Mouse (Mus musculus) MEL (cell line): ENCODE results near the gene Hcrt. TPM values are rescaled to one million over a fixed set of nuclear protein-coding genes. Genes with fewer than 3 reads are reported as not detected.

ENCODE experiments used
- DNase-seq: peaks from one replicate; pipeline ENCODE4 v3.0.0; 2011; ENCODE audit warnings: low read depth, low spot score
- H3K27ac ChIP-seq: 2 replicates; pipeline ENCODE4 v1.5.1; 2012; ENCODE audit warnings: low read depth, mild to moderate bottlenecking, control low read depth, low read length, moderate library complexity; ENCODE audit not compliant: control insufficient read depth
- H3K27me3 ChIP-seq, 2 experiments: fragments of 150-350 bp in 1 of 2; sonication (generic) in 1 of 2; 2 replicates each; pipeline ENCODE4 v1.6.1; 2012; ENCODE audit warnings: low read length in 2 of 2, mild to moderate bottlenecking in 2 of 2, improper control_type of control experiment in 1 of 2, moderate library complexity in 1 of 2; ENCODE audit not compliant: insufficient read depth in 2 of 2, control insufficient read depth in 1 of 2
- H3K36me3 ChIP-seq, 2 experiments: 2 replicates each; pipeline ENCODE4 v1.6.1; 2012 to 2014; ENCODE audit warnings: low read length in 2 of 2, improper control_type of control experiment in 1 of 2, inconsistent platforms in 1 of 2, mild to moderate bottlenecking in 1 of 2; ENCODE audit not compliant: insufficient read depth in 2 of 2, control insufficient read depth in 1 of 2
- H3K4me1 ChIP-seq, 2 experiments: fragments of 150-350 bp in 1 of 2; sonication (generic) in 1 of 2; 2 replicates each; pipeline ENCODE4 v1.6.1; 2012; ENCODE audit warnings: low read length in 2 of 2, improper control_type of control experiment in 1 of 2, mild to moderate bottlenecking in 1 of 2; ENCODE audit not compliant: insufficient read depth in 2 of 2, control insufficient read depth in 1 of 2
- H3K4me3 ChIP-seq, 2 experiments: fragments of 150-350 bp in 1 of 2; sonication (generic) in 1 of 2; 2 replicates each; pipeline ENCODE4 v1.5.1; 2012; ENCODE audit warnings: low read depth in 2 of 2, low read length in 2 of 2, mild to moderate bottlenecking in 2 of 2, moderate library complexity in 2 of 2, control low read depth in 1 of 2, improper control_type of control experiment in 1 of 2; ENCODE audit not compliant: control insufficient read depth in 1 of 2, insufficient read depth in 1 of 2
- H3K79me2 ChIP-seq: 2 replicates; pipeline ENCODE4 v1.6.1; 2012; ENCODE audit warnings: mild to moderate bottlenecking, low read length, moderate library complexity; ENCODE audit not compliant: control insufficient read depth, poor library complexity, insufficient read depth
- H3K9ac ChIP-seq: 2 replicates; pipeline ENCODE4 v1.6.1; 2012; ENCODE audit warnings: low read depth, mild to moderate bottlenecking, control low read depth, low read length, moderate library complexity; ENCODE audit not compliant: control insufficient read depth, poor library complexity, severe bottlenecking
- H3K9me3 ChIP-seq: fragments of 150-350 bp; sonication (generic); replicated peaks from 2 replicates; pipeline ENCODE4 v1.6.1; 2012; ENCODE audit warnings: mild to moderate bottlenecking, low read length, improper control_type of control experiment, moderate library complexity; ENCODE audit not compliant: insufficient read depth
- BHLHE40 ChIP-seq: IDR thresholded peaks from 2 replicates; pipeline ENCODE4 v1.6.1; 2012; ENCODE audit warnings: low read depth, mild to moderate bottlenecking, inconsistent platforms, low read length, improper control_type of control experiment, borderline replicate concordance
- CHD1 ChIP-seq: IDR thresholded peaks from 2 replicates; pipeline ENCODE4 v1.6.1; 2012; ENCODE audit warnings: low read depth, mild to moderate bottlenecking, inconsistent platforms, low read length, improper control_type of control experiment
- CHD2 ChIP-seq: IDR thresholded peaks from 2 replicates; pipeline ENCODE4 v1.6.1; 2011; ENCODE audit warnings: low read length, improper control_type of control experiment
- CTCF ChIP-seq, 3 experiments: IDR thresholded peaks in 2 of 3; conservative IDR thresholded peaks in 1 of 3; 2 replicates each; pipeline ENCODE4 v1.5.1; 2011 to 2012; ENCODE audit warnings: low read length in 3 of 3, low read depth in 2 of 3, mild to moderate bottlenecking in 2 of 3, improper control_type of control experiment in 1 of 3, inconsistent platforms in 1 of 3, mixed read lengths in 1 of 3, moderate library complexity in 1 of 3; ENCODE audit not compliant: control insufficient read depth in 1 of 3, insufficient read depth in 1 of 3, poor library complexity in 1 of 3, severe bottlenecking in 1 of 3
- E2F4 ChIP-seq: IDR thresholded peaks from 2 replicates; pipeline ENCODE4 v1.6.1; 2011; ENCODE audit warnings: low read depth, low read length, improper control_type of control experiment, borderline replicate concordance
- ELF1 ChIP-seq: IDR thresholded peaks from 2 replicates; pipeline ENCODE4 v1.6.1; 2014; ENCODE audit warnings: low read depth, mild to moderate bottlenecking, inconsistent platforms, low read length, improper control_type of control experiment, moderate library complexity
- EP300 ChIP-seq, 2 experiments: IDR thresholded peaks; 2 replicates each; pipeline ENCODE4 v1.6.1; 2011; ENCODE audit warnings: improper control_type of control experiment in 2 of 2, low read length in 2 of 2, low read depth in 1 of 2, mild to moderate bottlenecking in 1 of 2
- ETS1 ChIP-seq: IDR thresholded peaks from 2 replicates; pipeline ENCODE4 v1.6.1; 2012; ENCODE audit warnings: low read depth, mild to moderate bottlenecking, inconsistent platforms, low read length, improper control_type of control experiment, moderate library complexity
- GABPA ChIP-seq: IDR thresholded peaks from 2 replicates; pipeline ENCODE4 v1.6.1; 2012; ENCODE audit warnings: low read depth, mild to moderate bottlenecking, inconsistent platforms, low read length, improper control_type of control experiment, moderate library complexity
- GATA1 ChIP-seq: IDR thresholded peaks from 2 replicates; pipeline ENCODE4 v1.6.1; 2011; ENCODE audit warnings: low read depth, low read length, improper control_type of control experiment
- HCFC1 ChIP-seq: IDR thresholded peaks from 2 replicates; pipeline ENCODE4 v1.6.1; 2012; ENCODE audit warnings: low read depth, mild to moderate bottlenecking, inconsistent platforms, low read length, improper control_type of control experiment, moderate library complexity
- JUND ChIP-seq: IDR thresholded peaks from 2 replicates; pipeline ENCODE4 v1.6.1; 2011; ENCODE audit warnings: low read depth, mild to moderate bottlenecking, improper control_type of control experiment, low read length
- KAT2A ChIP-seq: conservative IDR thresholded peaks from 2 replicates; pipeline ENCODE4 v1.6.1; 2012; ENCODE audit warnings: low read depth, low read length, improper control_type of control experiment, inconsistent platforms
- MAFK ChIP-seq: IDR thresholded peaks from 2 replicates; pipeline ENCODE4 v1.6.1; 2011; ENCODE audit warnings: low read depth, mild to moderate bottlenecking, low read length, improper control_type of control experiment, borderline replicate concordance
- MAX ChIP-seq: IDR thresholded peaks from 2 replicates; pipeline ENCODE4 v1.6.1; 2011; ENCODE audit warnings: low read length, improper control_type of control experiment
- MAZ ChIP-seq: IDR thresholded peaks from 2 replicates; pipeline ENCODE4 v1.6.1; 2012; ENCODE audit warnings: low read depth, mild to moderate bottlenecking, inconsistent platforms, low read length, improper control_type of control experiment
- MEF2A ChIP-seq: IDR thresholded peaks from 2 replicates; pipeline ENCODE4 v1.6.1; 2014; ENCODE audit warnings: low read depth, mild to moderate bottlenecking, inconsistent platforms, low read length, improper control_type of control experiment; ENCODE audit not compliant: poor library complexity, insufficient replicate concordance, severe bottlenecking; ENCODE audit errors: extremely low read depth
- MXI1 ChIP-seq: IDR thresholded peaks from 2 replicates; pipeline ENCODE4 v1.6.1; 2011; ENCODE audit warnings: mild to moderate bottlenecking, low read depth, low read length, improper control_type of control experiment
- MYB ChIP-seq: IDR thresholded peaks from 2 replicates; pipeline ENCODE4 v1.6.1; 2011; ENCODE audit warnings: mild to moderate bottlenecking, low read depth, low read length, improper control_type of control experiment
- MYC ChIP-seq: IDR thresholded peaks from 2 replicates; pipeline ENCODE4 v1.6.1; 2011; ENCODE audit warnings: low read depth, mild to moderate bottlenecking, low read length, improper control_type of control experiment, moderate library complexity
- NRF1 ChIP-seq: IDR thresholded peaks from 2 replicates; pipeline ENCODE4 v1.6.1; 2014; ENCODE audit warnings: low read depth, mild to moderate bottlenecking, inconsistent platforms, low read length, improper control_type of control experiment, moderate library complexity; ENCODE audit not compliant: poor library complexity, insufficient read depth, severe bottlenecking
- POLR2A ChIP-seq, 2 experiments: IDR thresholded peaks; 2 replicates each; pipeline ENCODE4 v1.6.1; 2011 to 2012; ENCODE audit warnings: low read length in 2 of 2, mild to moderate bottlenecking in 2 of 2, control low read depth in 1 of 2, improper control_type of control experiment in 1 of 2, low read depth in 1 of 2, moderate library complexity in 1 of 2; ENCODE audit not compliant: control insufficient read depth in 1 of 2, insufficient read depth in 1 of 2, poor library complexity in 1 of 2
- POLR2AphosphoS2 ChIP-seq: IDR thresholded peaks from 2 replicates; pipeline ENCODE4 v1.6.1; 2011; ENCODE audit warnings: low read length, improper control_type of control experiment
- POLR2AphosphoS5 ChIP-seq: IDR thresholded peaks from 2 replicates; pipeline ENCODE4 v1.6.1; 2012; ENCODE audit warnings: low read depth, borderline replicate concordance, mild to moderate bottlenecking, inconsistent platforms, low read length, moderate library complexity, mixed read lengths
- RAD21 ChIP-seq: IDR thresholded peaks from 2 replicates; pipeline ENCODE4 v1.6.1; 2011; ENCODE audit warnings: mild to moderate bottlenecking, low read depth, low read length, improper control_type of control experiment
- RCOR1 ChIP-seq: IDR thresholded peaks from 2 replicates; pipeline ENCODE4 v1.6.1; 2012; ENCODE audit warnings: low read depth, mild to moderate bottlenecking, inconsistent platforms, low read length, improper control_type of control experiment
- SIN3A ChIP-seq: IDR thresholded peaks from 2 replicates; pipeline ENCODE4 v1.6.1; 2012; ENCODE audit warnings: low read length, improper control_type of control experiment, inconsistent platforms
- SMC3 ChIP-seq: IDR thresholded peaks from 2 replicates; pipeline ENCODE4 v1.6.1; 2011; ENCODE audit warnings: low read depth, low read length, improper control_type of control experiment
- TAL1 ChIP-seq: IDR thresholded peaks from 2 replicates; pipeline ENCODE4 v1.6.1; 2012; ENCODE audit warnings: mild to moderate bottlenecking, inconsistent platforms, low read length, moderate library complexity, mixed read lengths
- TBP ChIP-seq: IDR thresholded peaks from 2 replicates; pipeline ENCODE4 v1.8.0; 2011; ENCODE audit warnings: low read depth, low read length, improper control_type of control experiment
- TCF12 ChIP-seq: IDR thresholded peaks from 2 replicates; pipeline ENCODE4 v1.6.1; 2014; ENCODE audit warnings: low read depth, mild to moderate bottlenecking, inconsistent platforms, low read length, improper control_type of control experiment, moderate library complexity
- UBTF ChIP-seq: IDR thresholded peaks from 2 replicates; pipeline ENCODE4 v1.6.1; 2012; ENCODE audit warnings: low read depth, mild to moderate bottlenecking, inconsistent platforms, low read length, improper control_type of control experiment, moderate library complexity, borderline replicate concordance; ENCODE audit not compliant: insufficient read depth
- USF1 ChIP-seq: IDR thresholded peaks from 2 replicates; pipeline ENCODE4 v1.6.1; 2014; ENCODE audit warnings: low read depth, mild to moderate bottlenecking, inconsistent platforms, low read length, improper control_type of control experiment, moderate library complexity
- ZC3H11A ChIP-seq: IDR thresholded peaks from 2 replicates; pipeline ENCODE4 v1.6.1; 2012; ENCODE audit warnings: low read depth, mild to moderate bottlenecking, inconsistent platforms, low read length, improper control_type of control experiment
- ZKSCAN1 ChIP-seq: IDR thresholded peaks from 2 replicates; pipeline ENCODE4 v1.6.1; 2012; ENCODE audit warnings: low read depth, mild to moderate bottlenecking, inconsistent platforms, low read length, improper control_type of control experiment, moderate library complexity
- ZMIZ1 ChIP-seq: IDR thresholded peaks from 2 replicates; pipeline ENCODE4 v1.6.1; 2012; ENCODE audit warnings: low read depth, mild to moderate bottlenecking, inconsistent platforms, low read length, improper control_type of control experiment, moderate library complexity
- polyA plus RNA-seq, 2 experiments: library from polyadenylated mRNA; stranded (reverse) in 1 of 2; unstranded in 1 of 2; fragments of >175 nt in 1 of 2; fragments of >200 nt in 1 of 2; gene quantifications; 2 replicates each; pipeline versions ENCODE4 v1.2.1 to v1.2.4; 2012; ENCODE audit warnings: low replicate concordance in 2 of 2, low read depth in 1 of 2; ENCODE audit not compliant: insufficient read length in 2 of 2, insufficient read depth in 1 of 2, missing spikeins in 1 of 2
- total RNA-seq: library from RNA; depleted of rRNA; stranded (reverse); fragments of 300-350 nt; gene quantifications from 2 replicates; pipeline ENCODE4 v1.2.3, GENCODE M21; 2012

Gene Hcrt
- total and polyA plus RNA-seq, 3 experiments = not detected

- H3K4me1 ChIP-seq = peaks cover 2 to 22% of the 10 kb centered on the region in 2 experiments; a peak in 3 of 4 replicates
- TF ChIP-seq BHLHE40 = no peak
- TF ChIP-seq HCFC1 = peak; percentile 98
- peak in 1 of 2 experiments; percentile 38; a peak in 1 of 4 replicates for TF ChIP-seq EP300 (IDR thresholded peaks at IDR 0.05; ENCODE audit: low read depth in 1 of 2, low read length in 2 of 2)
- no peak for TF ChIP-seq RCOR1
- peak; percentile 98 for TF ChIP-seq ELF1
- peak; percentile 96 for TF ChIP-seq POLR2AphosphoS2
- TF ChIP-seq MAX = peak; percentile 59; the same call in 1 of the 2 replicates
- TF ChIP-seq UBTF = no peak
- peak; percentile 53 for TF ChIP-seq NRF1
- TF ChIP-seq MAZ = peak; percentile 81; the same call in 1 of the 2 replicates
- TF ChIP-seq CTCF (IDR thresholded peaks at IDR 0.05 in 2 of 3, conservative IDR thresholded peaks at IDR 0.05 in 1 of 3; ENCODE audit: control insufficient read depth in 1 of 3, insufficient read depth in 1 of 3, low read depth in 2 of 3, low read length in 3 of 3, poor library complexity in 1 of 3, severe bottlenecking in 1 of 3) = 0 out of 6 replicates have a peak, but pooled peaks of 1 of the 3 experiments have one; percentile 2
- peak; percentile 95 for TF ChIP-seq ZMIZ1
- peak; percentile 55 for TF ChIP-seq MYC
- TF ChIP-seq JUND = no peak
- no peak for TF ChIP-seq MAFK
- no peak for TF ChIP-seq ZC3H11A
- 0 out of 2 replicates have a peak, but pooled peaks have one; percentile 5 for TF ChIP-seq SMC3
- TF ChIP-seq E2F4 = peak; percentile 96
- TF ChIP-seq USF1 = no peak; the same call in 1 of the 2 replicates
- TF ChIP-seq MEF2A = no peak; the same call in 1 of the 2 replicates
- TF ChIP-seq TAL1 = peak; percentile 40
- TF ChIP-seq CHD2 = peak; percentile 98
- no peak for TF ChIP-seq MYB
- no peak for TF ChIP-seq RAD21
- TF ChIP-seq GABPA = no peak
- TF ChIP-seq CHD1 = no peak
- TF ChIP-seq GATA1 = 0 out of 2 replicates have a peak, but pooled peaks have one; percentile 46
- peak; percentile 85 for TF ChIP-seq SIN3A
- peak; percentile 61 to 97; a peak in 3 of 4 replicates for TF ChIP-seq POLR2A (IDR thresholded peaks at IDR 0.05; ENCODE audit: control insufficient read depth in 1 of 2, insufficient read depth in 1 of 2, low read depth in 1 of 2, low read length in 2 of 2, poor library complexity in 1 of 2)
- no peak for TF ChIP-seq ZKSCAN1
- no peak for TF ChIP-seq POLR2AphosphoS5
- peak; percentile 89 for TF ChIP-seq MXI1
- no peak; the same call in none of the 2 replicates for TF ChIP-seq TBP
- peak; percentile 96 for TF ChIP-seq KAT2A
- peak; percentile 74; the same call in 1 of the 2 replicates for TF ChIP-seq TCF12
- TF ChIP-seq ETS1 = peak; percentile 56; the same call in 1 of the 2 replicates
These were observed 24.6 kb downstream of the Hcrt start, which contains the start of gene Rab5c for GRCm38 (mm10) chr11:100738066-100738604. Gene Rab5c (minus strand): TSS chr11:100738215.

More at GRCm38 (mm10) chr11:100738066-100738604, 24.6 kb downstream of the Hcrt start, which contains the start of gene Rab5c:
- peak within 1 kb of the TSS; percentile 95 for H3K9ac ChIP-seq
- peaks cover 45% of the 10 kb centered on the region for H3K79me2 ChIP-seq
- H3K4me3 ChIP-seq = peak within 1 kb of the TSS; percentile 62 to 96
- DNase-seq = peak; percentile 100
- peaks cover 0 to 24% of the 10 kb centered on the region in 2 experiments; a peak in 3 of 4 replicates for H3K36me3 ChIP-seq
- no peaks in the 10 kb centered on the region for H3K27me3 ChIP-seq
- H3K27ac ChIP-seq = peak within 1 kb of the TSS; percentile 93
- no peaks in the 10 kb centered on the region for H3K9me3 ChIP-seq
